Mouse (Mus musculus) Muller cell, postnatal 12 days (primary cell): ENCODE results near the gene Cdkl5.

Experiments
- DNase-seq: peaks from one replicate; pipeline ENCODE4 v3.0.0-alpha.2; 2015; ENCODE audit errors: inconsistent ontology term

Gene Cdkl5

GRCm38 (mm10) chrX:160735650-160736049 is 258.9 kb downstream of the Cdkl5 start, which contains the start of gene Ppef1:
Ppef1 (minus strand) TSS chrX:160735765.
- DNase-seq: no peak
